Mouse (Mus musculus): ENCODE data around the gene Baiap2l1.

DNA sequence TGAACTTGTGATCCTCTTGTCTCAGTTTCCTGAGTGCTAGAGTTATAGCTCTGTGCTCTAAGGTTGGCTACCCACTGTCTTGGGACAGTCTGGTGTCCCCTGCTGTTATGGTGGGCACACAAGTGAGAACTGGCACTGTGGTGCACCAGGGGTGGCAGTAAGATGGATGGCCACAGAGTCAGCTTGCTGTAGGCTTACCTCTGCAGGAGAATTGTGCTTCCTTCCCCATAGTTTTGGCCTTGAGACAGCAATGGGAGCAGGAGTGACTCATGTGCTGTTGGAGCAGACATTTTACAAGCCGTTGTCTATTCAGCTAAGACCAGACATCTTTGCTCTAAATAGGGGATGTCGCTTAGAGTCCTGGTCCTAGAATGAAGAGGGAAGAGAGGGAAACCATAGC, 36.2 kb upstream of the Baiap2l1 start:
- TF ChIP-seq POLR2A (IDR thresholded peaks at IDR 0.05; ENCODE audit: control insufficient read depth, low read depth, low read length), result no peak
- no peak for TF ChIP-seq CTCF (IDR thresholded peaks at IDR 0.05; ENCODE audit: control insufficient read depth, insufficient read depth, insufficient replicate concordance, low read depth, low read length)
